Mouse (Mus musculus): ENCODE results near the gene Gm20388.

- TF ChIP-seq CTCF (IDR thresholded peaks at IDR 0.05; ENCODE audit: control insufficient read depth, insufficient read depth, low read length) (no peak), POLR2A (IDR thresholded peaks at IDR 0.05; ENCODE audit: borderline replicate concordance, control insufficient read depth, low read depth, low read length) (no peak)
Observed at GRCm38 (mm10) chr8:122398186-122398585, 2487.5 kb downstream of the Gm20388 start.

Measured in bone marrow, adult 2 months (tissue).